In genomic region chr6:54124519-54124918, GRCm38 (mm10) we compare ENCODE assay signal across 27 mouse cellular contexts.
"Had no signal": no experiment of that assay in that cellular context is flagged by ENCODE, and none has a peak within 500 bp of the region (broad histone marks: within the 10 kb centered on the region; RNA-seq: fewer than 3 reads in every experiment).

No protein-coding gene starts in this region.

- ATAC-seq: hindbrain, embryonic 16.5 days; inflammation-experienced regulatory T-cells, adult 6 months had no signal

- DNase-seq: gastrocnemius, adult 2 months; gastrocnemius, postnatal 10 days; gastrocnemius, postnatal 25 days; heart, adult 18-20 months; heart, postnatal 10 days; heart, postnatal 4 days; kidney, adult 11 months; kidney, adult 2 months; kidney, adult 9 months; kidney, postnatal 14 days; kidney, postnatal 36 days; layer of hippocampus, adult 9-11 months; layer of hippocampus, postnatal 36 days; left cerebral cortex, postnatal 4 days; lung, adult 18-20 months had no signal

- H3K27ac ChIP-seq: gastrocnemius, adult 2 months; heart, embryonic 10.5 days; hindbrain, embryonic 10.5 days; hindbrain, embryonic 12.5 days; hindbrain, embryonic 14.5 days; kidney, embryonic 15.5 days; kidney, postnatal 0 days; limb, embryonic 13.5 days; limb, embryonic 15.5 days; liver, embryonic 14.5 days had no signal

- H3K27me3 ChIP-seq: hindbrain, embryonic 12.5 days; kidney, embryonic 15.5 days; limb, embryonic 15.5 days had no signal

- H3K4me3 ChIP-seq: gastrocnemius, adult 2 months; heart, embryonic 10.5 days; heart, embryonic 12.5 days; hindbrain, embryonic 10.5 days; hindbrain, embryonic 12.5 days; kidney, embryonic 15.5 days; limb, embryonic 13.5 days; limb, embryonic 15.5 days had no signal

- H3K9me3 ChIP-seq: heart, embryonic 10.5 days; heart, embryonic 12.5 days; hindbrain, embryonic 10.5 days; hindbrain, embryonic 12.5 days; kidney, embryonic 15.5 days; limb, embryonic 13.5 days; limb, embryonic 15.5 days had no signal

- H3K9ac ChIP-seq: heart, embryonic 12.5 days; hindbrain, embryonic 12.5 days; hindbrain, embryonic 14.5 days; kidney, embryonic 15.5 days; limb, embryonic 13.5 days; limb, embryonic 15.5 days; liver, embryonic 14.5 days had no signal

- H3K36me3 ChIP-seq: heart, embryonic 10.5 days; heart, embryonic 12.5 days; hindbrain, embryonic 10.5 days; hindbrain, embryonic 12.5 days; kidney, embryonic 15.5 days; limb, embryonic 13.5 days; limb, embryonic 15.5 days had no signal

- H3K4me2 ChIP-seq: heart, embryonic 12.5 days; hindbrain, embryonic 12.5 days; hindbrain, embryonic 14.5 days; kidney, embryonic 15.5 days; limb, embryonic 13.5 days; limb, embryonic 15.5 days had no signal
